Mouse (Mus musculus): Measurements from ENCODE around the gene Plxna2. TPM values are rescaled to one million over a fixed set of nuclear protein-coding genes. Genes with fewer than 3 reads are reported as not detected.

Plxna2 gene
- polyA plus RNA-seq, 1 experiment: 13.0 TPM

DNA sequence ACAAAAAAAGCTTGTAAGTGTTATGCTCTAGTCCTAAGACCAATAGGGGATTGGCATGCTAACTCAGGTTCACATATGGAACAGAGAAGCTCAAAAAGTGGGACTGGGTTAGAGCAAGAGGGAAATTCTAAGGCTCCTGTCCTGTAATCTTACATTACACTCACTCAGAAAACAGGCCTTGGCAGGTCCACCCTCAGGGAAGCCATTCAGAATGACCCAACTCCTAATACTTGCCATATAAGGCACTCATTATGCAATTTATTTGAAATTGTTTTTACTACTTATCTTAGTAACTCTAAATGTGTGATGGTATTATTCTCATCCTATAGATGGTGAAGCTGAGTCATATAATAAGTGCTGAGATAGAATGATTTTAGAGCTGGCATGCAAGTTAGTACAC is 146.9 kb downstream of the Plxna2 start:
- peak; percentile 57 for DNase-seq (ENCODE audit: low read depth)

DNA sequence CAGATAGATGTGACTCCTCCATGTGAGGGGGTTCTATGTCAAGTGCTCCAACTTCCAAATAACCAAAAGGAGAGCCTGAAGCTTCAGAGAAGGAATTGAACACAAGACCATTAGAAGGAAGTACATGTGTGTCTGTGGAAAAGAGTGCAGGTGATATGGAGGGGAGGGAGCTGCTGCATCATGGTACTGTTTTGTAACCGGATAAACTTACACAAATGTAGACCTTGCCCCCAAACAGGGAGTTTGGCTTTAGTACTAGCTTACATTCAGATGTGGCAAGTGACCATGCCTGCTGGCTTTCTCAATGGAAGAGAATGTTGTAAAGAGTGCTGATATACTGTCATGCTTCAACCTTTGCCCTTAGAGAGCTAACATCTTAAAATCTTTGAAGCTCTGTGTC is 150.8 kb downstream of the Plxna2 start:
- DNase-seq (ENCODE audit: low read depth): no peak

DNA sequence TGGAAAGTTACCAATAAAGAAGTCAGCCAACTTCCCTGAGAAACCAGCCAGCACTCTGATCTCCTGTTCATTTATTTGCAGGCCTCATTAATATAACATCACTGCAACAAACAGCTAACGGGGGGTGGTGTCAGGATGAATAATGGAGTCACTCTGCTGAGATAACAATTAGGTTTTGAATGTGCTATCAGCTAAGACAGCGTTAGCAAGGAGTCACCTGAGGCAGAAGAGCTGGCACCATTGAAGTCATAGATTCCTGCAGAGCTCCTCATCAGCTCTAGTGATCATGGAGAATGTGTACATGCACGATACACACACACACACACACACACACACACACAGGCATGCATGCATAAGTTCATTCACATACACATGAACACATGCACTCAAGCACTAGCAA is 154.0 kb downstream of the Plxna2 start:
- no peak for DNase-seq (ENCODE audit: low read depth)

DNA sequence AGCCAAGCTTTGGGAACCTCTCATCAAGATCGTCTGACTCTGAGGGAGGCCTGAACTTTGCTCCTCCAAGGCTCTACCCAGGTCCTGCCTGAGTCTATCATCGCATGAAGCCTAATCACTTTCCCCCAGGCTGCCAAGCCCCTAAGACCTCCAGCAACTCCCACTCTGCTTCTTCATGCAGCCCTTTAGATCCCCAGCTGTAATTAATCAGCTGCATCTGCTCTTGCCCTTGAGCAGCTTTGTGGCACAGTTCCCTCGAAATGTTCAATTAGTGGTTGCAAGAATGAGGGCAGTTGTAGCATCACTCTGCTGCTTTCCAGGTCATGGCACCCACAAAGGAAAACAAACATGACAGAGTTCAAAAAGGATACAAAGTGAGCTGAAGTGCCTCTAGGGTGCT is 155.9 kb downstream of the Plxna2 start:
- DNase-seq (ENCODE audit: low read depth): no peak

DNA sequence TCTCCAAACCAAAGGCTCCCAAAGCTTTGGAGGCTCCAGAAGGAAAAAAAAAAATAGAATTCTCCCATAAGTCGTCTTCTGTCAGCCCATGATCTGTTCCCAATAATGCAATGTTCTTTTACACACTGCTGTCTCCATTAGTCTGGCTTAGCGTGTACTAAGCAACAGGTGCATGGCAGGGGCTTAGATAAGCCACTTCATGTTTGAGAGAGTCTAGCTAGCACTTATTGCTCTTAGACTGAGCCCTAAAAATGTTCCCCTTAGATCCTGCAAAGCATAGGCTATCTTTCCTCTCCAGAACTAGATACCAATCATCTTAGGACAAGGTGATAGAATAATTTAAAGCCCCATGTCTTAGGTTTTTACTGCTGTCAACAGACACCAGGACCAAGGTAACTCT is 156.3 kb downstream of the Plxna2 start:
- no peak for DNase-seq (ENCODE audit: low read depth)

DNA sequence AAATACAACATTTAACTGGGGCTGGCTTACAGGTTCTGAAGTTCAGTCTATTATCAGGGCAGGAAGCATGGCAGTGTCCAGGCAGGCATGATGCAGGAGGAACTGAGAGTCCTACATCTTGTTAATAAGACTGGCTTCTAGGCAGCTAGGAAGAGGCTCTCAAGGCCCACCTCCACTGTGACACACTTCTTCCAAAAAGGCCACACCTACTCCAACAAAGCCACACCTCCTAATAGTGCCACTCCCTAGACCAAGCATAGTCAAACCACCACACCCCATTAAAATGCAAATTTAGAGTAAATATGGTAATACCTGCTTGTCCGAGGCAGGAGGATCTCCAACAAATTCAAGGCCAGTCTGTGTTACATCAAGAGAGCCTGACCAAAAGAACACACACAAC is 156.7 kb downstream of the Plxna2 start:
- no peak for DNase-seq (ENCODE audit: low read depth)

DNA sequence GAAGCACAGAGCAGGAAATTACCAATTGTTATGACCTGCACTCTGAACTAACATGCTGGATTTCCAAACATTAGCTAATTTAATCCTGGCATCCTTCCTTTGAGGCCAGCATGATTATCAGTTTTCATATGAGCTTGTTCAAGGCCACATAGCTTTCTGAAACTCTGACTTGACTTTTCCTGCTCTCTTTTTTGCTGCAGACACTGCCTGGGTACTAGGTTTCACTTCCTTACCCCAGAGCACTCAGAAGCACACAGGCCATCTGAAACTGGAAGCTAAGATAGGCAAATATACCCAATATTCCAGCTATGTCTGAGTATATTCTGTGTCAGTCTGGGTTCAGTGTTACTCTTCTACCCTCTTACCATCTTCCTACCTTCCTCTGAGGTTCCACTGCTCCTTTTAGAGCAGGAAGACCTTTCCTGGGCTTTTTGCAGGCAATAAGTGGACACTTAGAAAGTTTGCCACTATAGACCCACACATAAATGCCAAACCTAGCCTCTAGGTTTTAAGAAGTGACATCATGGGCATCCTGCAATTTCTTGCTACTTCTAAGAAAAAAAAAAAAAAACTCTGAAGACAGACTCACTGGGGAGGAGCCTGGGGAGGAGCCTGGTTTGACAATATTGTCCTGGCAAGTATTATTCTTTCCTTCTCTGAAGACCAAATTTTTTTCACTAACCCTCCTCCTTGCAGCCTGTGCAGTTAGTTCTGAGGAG is 157.8 kb downstream of the Plxna2 start:
- no peak for DNase-seq (ENCODE audit: low read depth)

DNA sequence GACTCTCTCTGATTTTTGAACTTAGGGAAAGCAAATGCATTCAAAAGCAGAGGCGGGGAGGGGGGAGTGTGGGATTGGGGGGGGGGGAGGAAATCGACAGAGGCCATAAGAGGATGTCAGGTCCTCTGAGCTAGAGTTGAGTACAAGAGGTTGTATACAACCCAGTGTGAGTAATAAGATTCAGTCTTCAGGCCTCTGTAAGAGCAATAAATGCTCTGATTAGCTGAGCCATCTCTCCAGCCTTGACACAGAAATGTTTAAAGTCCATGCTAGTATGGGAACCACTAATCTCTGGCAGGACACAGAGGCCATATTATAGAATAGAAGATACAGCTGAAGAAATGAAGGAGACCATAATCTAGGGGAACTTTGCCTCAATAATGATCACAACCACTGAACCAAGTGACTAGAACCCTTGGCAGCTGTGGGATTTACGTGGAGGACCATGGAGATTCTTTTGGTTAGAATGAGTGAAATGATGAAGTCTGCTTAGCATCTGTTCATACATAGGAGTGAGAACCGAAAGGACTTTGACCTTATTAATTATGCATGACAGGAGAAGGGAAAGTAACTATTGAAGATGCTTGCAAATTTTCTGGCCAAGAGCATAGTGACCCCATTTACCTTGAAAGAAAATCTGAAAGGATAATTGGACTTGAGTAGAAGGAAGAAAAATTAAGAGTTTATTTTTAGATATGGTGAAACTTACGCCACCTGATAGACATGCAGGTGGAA is 158.7 kb downstream of the Plxna2 start:
- DNase-seq (ENCODE audit: low read depth): no peak

DNA sequence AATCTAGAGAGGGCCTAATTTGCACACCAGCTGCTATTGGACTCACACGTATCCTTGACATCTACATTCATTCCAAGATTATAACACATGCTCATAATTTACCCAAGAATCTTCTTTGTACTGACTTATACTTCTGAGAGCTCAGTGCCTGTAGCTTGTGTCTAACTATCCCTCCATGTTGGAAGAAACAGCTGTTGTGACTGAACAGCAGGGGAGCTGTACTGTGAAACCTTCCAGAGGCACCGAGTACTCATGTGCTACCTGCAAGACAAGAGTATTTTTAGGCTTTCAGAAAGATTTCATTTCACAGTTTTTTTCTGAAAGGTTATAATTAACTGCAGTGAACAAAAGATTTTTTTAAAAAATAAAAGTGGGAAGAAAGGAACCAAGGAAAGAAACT is 159.6 kb downstream of the Plxna2 start:
- no peak for DNase-seq (ENCODE audit: low read depth)

DNA sequence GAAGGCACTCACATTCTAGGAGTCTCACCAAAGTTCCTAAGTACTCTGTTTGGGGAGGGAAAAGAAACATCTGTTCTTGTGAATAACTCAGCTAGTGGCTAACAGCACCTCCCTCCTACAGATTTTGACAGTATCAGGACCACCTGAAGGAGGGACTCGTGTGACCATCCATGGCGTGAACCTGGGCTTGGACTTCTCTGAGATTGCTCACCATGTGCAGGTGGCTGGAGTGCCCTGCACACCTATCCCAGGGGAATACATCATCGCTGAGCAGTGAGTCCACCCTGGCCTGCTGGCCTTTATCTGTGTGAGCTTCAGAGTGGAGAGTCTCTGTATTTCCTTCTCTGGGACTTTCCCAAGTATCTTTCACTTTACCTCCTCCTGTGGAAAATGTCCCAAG is 162.4 kb downstream of the Plxna2 start:
- DNase-seq (ENCODE audit: low read depth): no peak

DNA sequence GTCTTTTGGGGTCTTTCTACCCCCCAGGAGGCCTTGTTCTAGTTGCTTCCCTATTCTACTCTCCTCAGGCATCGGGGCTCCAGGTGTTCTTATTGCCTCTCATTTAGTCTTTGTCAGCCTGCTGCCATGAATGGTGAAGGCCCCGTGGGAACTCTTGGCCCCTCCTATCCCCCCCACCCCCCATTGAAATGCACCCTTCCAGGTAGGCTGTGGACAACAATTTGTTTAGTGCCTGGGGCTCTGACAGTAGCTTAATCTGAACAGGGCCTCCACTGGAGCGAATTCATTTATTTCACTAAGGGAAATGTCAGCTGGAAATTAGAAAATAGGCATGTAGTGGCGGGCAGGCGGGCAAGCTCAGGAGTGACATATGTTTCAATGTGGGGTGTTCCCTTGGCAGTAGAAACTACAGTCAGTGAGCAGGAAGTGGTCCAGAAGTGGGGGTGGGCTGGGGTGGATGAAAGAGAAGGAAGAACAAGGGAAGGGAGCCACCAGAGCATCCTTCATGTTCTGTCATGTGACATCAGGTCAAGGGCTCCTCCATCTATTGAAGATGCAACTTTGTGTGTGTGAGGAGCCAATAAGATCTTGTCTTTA is 162.9 kb downstream of the Plxna2 start:
- DNase-seq (ENCODE audit: low read depth): no peak

DNA sequence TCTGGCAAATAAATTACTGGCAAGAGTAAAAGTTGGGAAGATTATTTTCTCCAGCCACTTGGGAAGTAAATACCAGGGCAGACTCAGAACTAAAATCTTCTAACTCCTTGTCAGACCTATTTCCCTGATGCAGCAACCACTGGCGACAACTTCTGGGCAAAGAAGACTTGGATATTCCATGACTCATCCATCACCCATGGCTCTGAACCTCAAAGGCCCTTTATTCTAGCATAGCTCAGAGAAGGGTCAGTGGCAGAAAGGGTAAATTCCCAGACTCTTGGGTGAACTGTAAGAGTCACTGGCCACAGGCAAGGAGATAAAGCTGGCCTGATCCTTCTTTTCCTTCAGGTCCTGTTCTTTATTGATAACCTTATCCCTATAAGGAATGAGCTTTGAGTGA is 163.5 kb downstream of the Plxna2 start:
- DNase-seq (ENCODE audit: low read depth): no peak

DNA sequence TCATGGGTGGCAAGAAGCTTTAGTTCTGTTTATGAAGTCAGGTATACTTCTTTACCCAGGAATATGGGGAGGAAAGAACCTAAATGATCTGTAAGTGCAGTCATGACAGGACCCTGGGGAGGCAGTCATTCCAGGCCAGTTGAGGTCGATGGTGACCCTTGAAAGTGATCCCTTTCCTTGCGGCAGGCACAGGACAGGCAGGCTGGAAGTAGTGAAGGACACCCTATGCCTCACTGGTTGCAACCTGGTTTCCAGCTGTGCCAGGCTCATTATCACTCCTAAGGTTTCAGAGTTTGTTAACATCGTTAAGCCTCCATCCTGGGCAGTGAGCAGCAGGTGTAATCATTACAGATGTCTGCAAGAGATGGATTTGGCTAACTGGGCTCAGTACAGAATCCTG is 164.3 kb downstream of the Plxna2 start:
- DNase-seq (ENCODE audit: low read depth): no peak

DNA sequence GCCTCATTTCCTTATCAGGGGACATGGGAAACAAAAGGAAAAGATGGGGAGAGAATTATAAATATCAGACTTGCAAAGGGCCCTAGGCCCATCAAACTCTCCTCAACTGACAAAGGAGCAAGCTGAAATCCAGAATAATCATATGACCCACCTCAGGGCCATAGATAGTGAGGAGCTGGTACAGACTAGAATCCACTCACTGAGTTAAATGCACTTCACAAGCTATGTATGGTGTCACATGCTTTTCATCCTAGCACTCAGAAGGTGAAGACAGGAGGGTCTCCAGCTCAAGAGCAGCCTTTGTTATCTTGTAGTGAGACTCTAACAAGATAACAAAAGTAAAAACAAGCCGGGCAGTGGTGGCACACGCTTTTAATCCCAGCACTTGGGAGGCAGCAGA is 169.6 kb downstream of the Plxna2 start:
- DNase-seq (ENCODE audit: low read depth): no peak

DNA sequence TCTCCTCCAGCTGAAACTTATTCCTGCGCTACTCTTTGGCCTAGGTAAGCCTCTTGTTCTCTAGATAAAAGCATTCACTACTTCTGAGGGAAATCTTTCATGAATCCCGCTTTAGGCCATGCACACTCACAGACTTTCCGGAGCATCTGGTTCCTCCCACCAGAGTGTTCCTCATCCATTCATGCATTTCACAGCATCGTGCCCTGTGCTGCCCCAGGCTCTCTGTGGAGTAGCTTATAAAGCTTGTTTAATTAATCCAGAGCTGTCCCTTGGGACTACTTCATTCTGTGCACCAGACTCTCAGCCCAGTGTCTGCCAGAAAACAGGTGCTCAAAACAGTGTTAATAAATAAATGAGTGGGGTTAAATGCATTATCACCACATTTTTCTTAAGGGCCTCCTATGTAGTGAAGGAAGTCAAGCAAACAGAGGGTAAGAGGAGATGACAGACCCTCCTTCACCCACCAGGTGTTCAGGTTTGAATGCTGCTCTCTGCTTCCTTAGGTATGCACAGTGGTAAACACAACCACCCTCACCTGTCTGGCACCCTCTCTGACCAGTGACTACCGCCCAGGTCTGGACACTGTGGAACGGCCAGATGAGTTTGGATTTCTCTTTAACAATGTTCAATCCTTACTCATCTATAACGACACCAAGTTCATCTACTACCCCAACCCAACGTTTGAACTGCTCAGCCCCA is 175.4 kb downstream of the Plxna2 start:
- DNase-seq (ENCODE audit: low read depth): no peak

DNA sequence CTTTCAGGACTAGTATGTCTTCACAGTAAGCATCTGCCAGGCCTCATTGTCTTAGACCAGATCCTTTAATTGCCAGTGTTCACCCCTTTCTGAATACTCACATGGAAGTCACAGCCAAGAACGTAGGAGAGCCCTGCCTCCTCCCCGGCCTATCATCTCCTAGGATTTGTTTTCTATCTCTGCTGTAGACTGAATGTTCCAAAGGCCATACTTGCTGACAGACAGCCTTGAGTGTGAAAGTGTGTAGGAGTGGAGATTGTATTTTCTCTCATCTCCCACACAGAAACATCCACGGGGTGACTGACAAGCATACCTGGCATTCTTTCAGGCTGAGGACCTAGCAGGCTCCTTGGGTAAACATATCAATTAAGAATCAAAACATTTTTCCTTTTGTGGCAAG is 177.3 kb downstream of the Plxna2 start:
- DNase-seq (ENCODE audit: low read depth): no peak

DNA sequence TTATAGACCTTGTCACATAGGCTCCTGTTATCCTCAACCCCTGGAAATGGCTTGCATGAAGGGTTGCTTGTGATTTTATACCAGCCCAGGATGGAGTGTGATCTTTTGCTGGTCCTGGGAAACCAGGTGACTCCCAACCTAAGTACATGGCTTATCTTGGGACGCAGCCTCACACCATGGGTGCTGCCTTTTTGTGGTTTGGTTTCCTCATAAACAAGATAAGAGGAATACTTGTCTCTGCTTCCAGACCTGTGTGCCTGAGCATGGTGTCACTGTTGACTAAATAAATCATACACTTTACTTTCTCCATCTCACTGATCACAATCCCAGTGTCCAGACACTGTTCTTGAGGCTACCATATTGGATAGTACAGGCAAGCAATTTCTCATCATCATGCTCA is 179.8 kb downstream of the Plxna2 start:
- no peak for DNase-seq (ENCODE audit: low read depth)

DNA sequence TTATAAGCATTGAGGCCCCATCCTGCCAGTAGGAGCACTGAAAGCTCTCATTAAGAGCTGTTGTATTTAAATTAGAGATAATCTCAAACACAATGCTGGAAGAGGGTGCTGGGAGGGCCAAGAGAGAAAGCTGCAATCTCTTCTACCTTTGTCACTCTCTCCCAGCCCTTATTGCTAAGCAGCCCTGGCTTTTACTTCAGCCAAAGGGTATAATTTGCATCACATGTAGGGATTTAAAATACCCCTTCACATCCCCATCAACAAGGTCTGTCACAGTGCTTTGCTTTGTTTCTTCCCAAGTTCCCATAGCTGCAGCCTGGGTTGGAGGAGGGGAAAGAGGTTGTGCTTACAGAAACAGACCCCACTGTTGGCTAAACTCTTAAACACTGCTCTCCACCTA is 180.5 kb downstream of the Plxna2 start:
- DNase-seq (ENCODE audit: low read depth): no peak

DNA sequence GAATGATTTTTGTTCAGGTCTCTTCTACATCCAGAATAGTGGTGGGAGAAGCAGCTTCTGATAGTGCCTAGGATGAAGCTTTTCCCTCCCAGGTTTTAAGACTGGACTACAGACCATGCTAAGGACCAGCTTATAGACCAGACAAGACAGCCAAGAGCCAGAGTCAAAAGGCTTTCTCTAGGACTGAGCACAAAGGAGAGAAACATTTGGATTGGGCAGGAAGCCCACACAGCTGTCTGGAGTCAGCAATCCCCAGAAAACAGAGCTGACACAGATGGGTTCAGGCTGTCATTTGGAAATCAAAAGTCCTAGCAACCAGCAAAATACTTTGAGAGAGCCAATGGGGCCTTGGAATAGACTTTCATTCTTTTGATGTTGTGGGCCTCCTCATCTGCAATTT is 190.2 kb downstream of the Plxna2 start:
- no peak for DNase-seq (ENCODE audit: low read depth)

DNA sequence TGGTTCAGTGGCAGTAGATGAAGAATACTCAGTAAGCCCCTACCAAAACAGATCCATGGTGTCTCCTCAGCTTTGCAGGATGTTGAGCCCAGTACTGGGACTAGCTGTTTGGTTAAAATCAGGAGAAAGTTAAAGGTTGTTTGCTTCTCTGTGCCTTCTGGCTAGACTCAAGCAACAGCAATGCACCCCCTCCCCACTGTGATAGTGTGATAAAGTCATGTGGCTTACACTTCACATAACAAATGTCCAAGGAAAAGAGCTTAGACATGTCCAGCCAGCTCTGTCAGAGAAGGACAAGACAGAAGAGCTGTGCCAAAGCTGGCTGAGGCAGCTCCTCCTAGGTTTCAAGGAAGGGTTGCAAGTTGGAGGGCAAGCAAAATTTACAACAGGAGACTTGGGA is 190.7 kb downstream of the Plxna2 start:
- DNase-seq (ENCODE audit: low read depth): no peak

DNA sequence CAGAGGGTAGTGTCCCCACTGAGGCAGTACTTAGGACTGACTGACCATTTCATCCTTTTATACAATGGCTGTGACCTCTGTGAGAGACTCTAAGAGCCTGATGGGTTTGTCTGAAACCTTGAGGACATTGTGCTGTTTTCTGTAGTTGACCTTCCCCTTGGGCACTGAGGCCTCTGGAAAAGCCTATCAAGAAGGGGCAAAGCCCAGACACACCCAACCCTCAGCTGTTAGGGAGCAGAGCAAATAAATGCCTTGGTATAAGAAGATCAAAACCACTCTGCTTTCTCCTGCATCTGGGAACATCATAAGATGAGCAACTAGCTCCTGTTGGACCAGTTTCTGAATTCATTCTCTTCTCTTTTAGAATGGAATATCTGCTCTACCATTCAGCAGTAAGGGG is 191.6 kb downstream of the Plxna2 start:
- DNase-seq (ENCODE audit: low read depth): no peak

DNA sequence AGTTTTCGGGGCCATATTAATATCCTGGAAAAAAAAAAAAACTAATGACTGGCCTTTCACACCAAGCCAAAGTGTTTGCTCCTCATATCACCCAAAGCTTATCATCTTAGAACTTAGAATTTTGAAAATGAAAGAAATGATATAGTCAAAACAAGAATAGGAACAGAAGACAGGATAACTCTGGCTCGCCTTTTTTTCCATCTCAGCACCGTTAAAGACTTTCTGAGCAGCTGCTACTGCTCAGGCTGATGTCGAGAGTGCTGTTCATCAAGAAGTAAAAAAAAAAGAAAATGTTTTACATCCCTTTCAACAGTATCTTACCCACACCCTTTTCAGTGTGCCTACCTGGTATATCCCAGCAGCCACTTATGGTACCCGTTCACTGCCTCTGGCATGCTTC is 196.2 kb downstream of the Plxna2 start:
- no peak for DNase-seq (ENCODE audit: low read depth)

DNA sequence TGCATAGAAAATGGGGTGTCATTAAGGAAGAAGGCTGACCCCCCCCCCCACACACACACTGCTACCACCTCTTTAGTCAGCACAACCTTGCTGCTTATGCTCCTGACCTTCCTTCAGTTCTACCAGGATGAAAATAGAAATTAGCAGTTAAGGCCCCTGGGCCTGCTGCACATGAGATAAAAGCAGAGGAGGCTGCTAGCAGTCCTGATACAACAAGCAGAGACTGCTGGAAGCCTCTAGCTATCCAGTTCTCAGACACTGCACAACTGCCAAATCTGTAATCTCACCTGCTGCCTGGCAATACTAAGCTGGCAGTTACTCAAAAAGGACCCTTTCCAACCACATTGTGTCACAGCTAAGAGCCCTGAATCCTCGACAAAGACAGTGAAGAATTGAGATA is 197.5 kb downstream of the Plxna2 start:
- DNase-seq (ENCODE audit: low read depth): peak; percentile 46

Data from gonadal fat pad, adult 2 months (tissue).